Mouse (Mus musculus): ENCODE data around the gene Gpd2.

GRCm38 (mm10) chr2:57296069-57296468 is 58.6 kb downstream of the Gpd2 start:
- TF ChIP-seq GATA1 (IDR thresholded peaks at IDR 0.05; ENCODE audit: borderline replicate concordance, low read length) (no peak), FLI1 (IDR thresholded peaks at IDR 0.05; ENCODE audit: low read length) (no peak)

Measured in megakaryocyte, embryonic 14.5 days (primary cell).